Mouse (Mus musculus) forebrain, postnatal 0 days (tissue): ENCODE results near the gene Tubb4a. TPM values are rescaled to one million over a fixed set of nuclear protein-coding genes. Genes with fewer than 3 reads are reported as not detected.
A peak's percentile ranks its signal among the peaks of the same experiment; 100 is the strongest.
"Not testable (repeated sequence)": the region's sequence is repeated elsewhere in the genome, so short reads cannot be mapped to it uniquely, and the experiment has no call there.

Experiments used
- ATAC-seq: fragments of 200-750 bp; cut with Nextera tagmentation; 2 replicates; pipeline ENCODE4 v1.8.0; 2017; ENCODE audit warnings: mild to moderate bottlenecking, moderate library complexity
- DNase-seq: peaks from one replicate; pipeline ENCODE4 v3.0.0-alpha.2; 2015
- H3K27ac ChIP-seq: fragments of 300-500 bp; sonication (generic); 2 replicates; pipeline ENCODE4 v1.5.1; 2014; ENCODE audit warnings: low read depth, mild to moderate bottlenecking, antibody characterized with exemption, low read length, moderate library complexity, mixed read lengths
- H3K27me3 ChIP-seq: fragments of 300-500 bp; sonication (generic); 2 replicates; pipeline ENCODE4 v1.6.1; 2014; ENCODE audit warnings: mild to moderate bottlenecking, low read length, mixed read lengths; ENCODE audit not compliant: insufficient read depth
- H3K36me3 ChIP-seq: fragments of 300-500 bp; sonication (generic); 2 replicates; pipeline ENCODE4 v1.6.1; 2014; ENCODE audit warnings: mild to moderate bottlenecking, moderate library complexity; ENCODE audit not compliant: insufficient read depth
- H3K4me1 ChIP-seq: fragments of 300-500 bp; sonication (generic); 2 replicates; pipeline ENCODE4 v1.6.1; 2014; ENCODE audit warnings: antibody characterized with exemption; ENCODE audit not compliant: insufficient read depth
- H3K4me2 ChIP-seq: fragments of 300-500 bp; sonication (generic); 2 replicates; pipeline ENCODE4 v1.6.1; 2014; ENCODE audit warnings: low read depth, mild to moderate bottlenecking, moderate library complexity
- H3K4me3 ChIP-seq: fragments of 300-500 bp; sonication (generic); 2 replicates; pipeline ENCODE4 v1.5.1; 2014; ENCODE audit warnings: low read depth, low read length, mixed read lengths
- H3K9ac ChIP-seq: fragments of 300-500 bp; sonication (generic); 2 replicates; pipeline ENCODE4 v1.6.1; 2014; ENCODE audit warnings: mild to moderate bottlenecking
- H3K9me3 ChIP-seq: fragments of 300-500 bp; sonication (generic); 2 replicates; pipeline ENCODE4 v1.6.1; 2016; ENCODE audit warnings: low read length
- CTCF ChIP-seq: sonication (generic); IDR thresholded peaks from 2 replicates; pipeline ENCODE4 v1.5.1; 2016; ENCODE audit warnings: antibody characterized with exemption, control low read depth, low read depth
- WGBS: fragments of 180-500 bp; shearing (Covaris S2); extraction: QIAGEN DNeasy Blood & Tissue Kit; methylation state at CpG from one replicate; pipeline ENCODE4 v1.1.7; 2014; 5-methylcytosine and 5-hydroxymethylcytosine counted together
- polyA plus RNA-seq: library from polyadenylated mRNA; unstranded; fragments of >200 nt; fragmentation: Nextera tagmentation; extraction: Ambion mirVana; gene quantifications from 2 replicates; pipeline ENCODE4 v1.2.1, GENCODE M21; 2015
- total RNA-seq: library from RNA; depleted of rRNA; stranded (reverse); fragments of >200 nt; gene quantifications from 2 replicates; pipeline ENCODE4 v1.2.3, GENCODE M21; 2014

The Tubb4a gene
- total and polyA plus RNA-seq, 2 experiments from 2014 or later, result 157 to 453 TPM

DNA sequence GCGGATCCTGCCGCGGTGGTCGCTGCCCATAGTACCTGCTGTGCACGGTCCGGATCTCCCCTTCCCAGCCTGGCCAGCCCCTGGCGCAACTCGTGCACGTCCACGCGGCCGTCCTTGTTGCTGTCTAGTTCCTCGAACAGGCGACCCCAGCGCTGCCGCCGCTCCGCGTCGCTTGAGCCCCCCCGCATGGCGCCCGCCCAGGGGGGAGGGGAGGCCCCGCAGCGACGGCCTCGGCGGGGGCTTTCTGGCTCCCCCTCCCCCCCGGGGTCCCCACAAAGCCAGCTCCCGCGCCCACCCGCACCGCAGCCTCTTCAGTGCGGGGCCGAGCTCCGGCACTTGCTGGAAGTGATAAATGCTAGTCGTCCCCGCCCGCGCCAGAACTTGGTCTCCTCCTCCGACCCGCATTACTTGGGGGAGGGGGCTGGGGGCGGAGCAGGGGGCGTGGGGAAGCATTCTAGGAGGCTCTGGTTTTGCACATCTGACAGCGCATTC, 28.1 kb downstream of the Tubb4a start, which contains the start of gene Slc25a23:
Gene Slc25a23 (minus strand): TSS at position 378 of the 492 bp plus-strand sequence.
- DNase-seq (peak; percentile 91), ATAC-seq (peak; percentile 85)
- no peak for TF ChIP-seq CTCF
- Histone ChIP-seq H3K36me3 (peaks cover 23% of the 10 kb centered on the region), H3K4me2 (peak within 1 kb of the TSS; percentile 54), H3K27ac (peak within 1 kb of the TSS; percentile 87), H3K27me3 (peaks cover 22% of the 10 kb centered on the region), H3K9ac (peak within 1 kb of the TSS; percentile 75), H3K4me1 (peaks cover 9% of the 10 kb centered on the region), H3K4me3 (peak within 1 kb of the TSS; percentile 86), H3K9me3 (no peaks in the 10 kb centered on the region)
- 3% methylated on average over 33 of the region's 45 CpGs for WGBS

DNA sequence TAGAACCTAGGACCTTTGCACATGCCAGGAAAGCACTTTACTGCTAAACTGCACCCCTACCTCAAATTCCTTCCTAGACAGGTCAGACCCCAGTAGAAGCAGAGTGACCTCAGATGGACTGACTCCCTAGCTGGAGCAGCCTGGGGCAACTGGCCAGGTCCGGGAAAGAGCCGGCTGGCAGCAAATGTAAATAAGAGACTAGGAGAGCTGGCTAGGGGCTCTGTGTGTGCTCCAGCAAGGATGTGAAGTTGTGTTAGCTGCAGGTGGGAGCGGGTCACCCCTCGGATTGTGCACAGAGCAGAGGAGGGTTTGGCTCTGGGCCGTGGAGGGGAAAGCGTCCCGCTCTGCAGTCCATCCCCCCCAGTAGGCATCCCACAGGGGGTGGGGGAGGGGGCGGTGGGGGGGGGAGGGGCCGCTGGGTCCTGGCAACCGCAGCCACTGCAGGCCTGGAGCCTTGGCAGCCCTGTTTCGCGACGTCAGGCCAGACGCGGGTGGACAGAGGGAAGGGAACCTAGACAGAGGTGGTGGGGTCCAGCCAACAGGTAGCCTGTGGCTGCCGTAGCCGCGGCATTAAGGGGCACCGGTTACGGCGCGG, 28.6 kb downstream of the Tubb4a start, which contains the start of gene Crb3:
Gene Crb3 (plus strand): TSS at position 215 of the 595 bp plus-strand sequence.
- Histone ChIP-seq H3K9ac (peak within 1 kb of the TSS; percentile 75), H3K27me3 (peaks cover 22% of the 10 kb centered on the region), H3K4me3 (peak within 1 kb of the TSS; percentile 86), H3K36me3 (peaks cover 27% of the 10 kb centered on the region), H3K27ac (peak within 1 kb of the TSS; percentile 87), H3K4me2 (peak within 1 kb of the TSS; percentile 54), H3K9me3 (no peaks in the 10 kb centered on the region), H3K4me1 (peaks cover 9% of the 10 kb centered on the region)
- WGBS, result 0% methylated on average over 11 of the region's 22 CpGs
- DNase-seq, result peak; percentile 21
- TF ChIP-seq CTCF, result no peak
- ATAC-seq, result no peak; the same call in 1 of the 2 replicates

DNA sequence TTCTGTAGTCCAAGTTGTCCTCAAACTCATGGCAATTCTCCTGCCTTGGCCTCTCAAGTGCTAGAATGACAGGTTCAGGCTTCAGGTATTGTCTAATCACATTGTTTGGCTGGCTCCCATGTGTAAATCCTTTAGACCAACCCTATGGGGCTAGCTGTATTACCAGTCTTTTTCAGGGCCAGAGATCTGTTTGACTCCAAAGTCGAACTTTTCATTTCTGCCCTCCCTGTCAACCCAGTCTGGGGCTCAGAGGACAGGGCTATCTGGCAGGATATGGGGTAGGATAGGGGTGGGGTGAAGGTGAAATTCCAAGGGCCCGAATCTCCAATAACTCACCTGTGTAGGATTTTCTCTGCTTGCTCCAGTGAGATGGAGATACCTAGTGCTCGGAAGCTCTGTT, 31.3 kb downstream of the Tubb4a start:
- no peak for TF ChIP-seq CTCF
- WGBS, result 95% methylated on average over 3 of the region's 3 CpGs
- no peak overlapping the region for H3K27ac ChIP-seq
- peaks cover 4% of the 10 kb centered on the region; the same call in 1 of the 2 replicates for H3K27me3 ChIP-seq
- no peaks in the 10 kb centered on the region for H3K9me3 ChIP-seq
- H3K36me3 ChIP-seq, result peaks cover 51% of the 10 kb centered on the region
- peaks cover 9% of the 10 kb centered on the region for H3K4me1 ChIP-seq
- no peak overlapping the region for H3K4me2 ChIP-seq
- no peak overlapping the region for H3K9ac ChIP-seq
- ATAC-seq, result no peak
- DNase-seq, result no peak
- H3K4me3 ChIP-seq, result no peak overlapping the region

DNA sequence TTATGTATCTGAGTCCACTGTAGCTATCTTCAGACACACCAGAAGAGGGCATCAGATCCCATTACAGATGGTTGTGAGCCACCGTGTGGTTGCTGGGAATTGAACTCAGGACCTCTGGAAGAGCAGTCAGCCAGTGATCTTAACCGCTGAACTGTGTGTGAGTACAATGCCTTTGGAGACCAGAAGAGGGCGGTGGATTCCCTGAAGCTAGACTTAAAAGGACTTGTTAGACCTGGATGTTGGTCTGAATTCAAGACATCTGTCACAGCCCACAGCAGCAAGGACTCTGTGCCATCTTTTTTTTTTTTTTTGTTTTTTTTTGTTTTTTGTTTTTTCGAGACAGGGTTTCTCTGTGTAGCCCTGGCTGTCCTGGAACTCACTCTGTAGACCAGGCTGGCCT, 35.9 kb downstream of the Tubb4a start:
- H3K9ac ChIP-seq, DNase-seq: not testable (repeated sequence)
- WGBS, result 90% methylated on average over 4 of the region's 4 CpGs

DNA sequence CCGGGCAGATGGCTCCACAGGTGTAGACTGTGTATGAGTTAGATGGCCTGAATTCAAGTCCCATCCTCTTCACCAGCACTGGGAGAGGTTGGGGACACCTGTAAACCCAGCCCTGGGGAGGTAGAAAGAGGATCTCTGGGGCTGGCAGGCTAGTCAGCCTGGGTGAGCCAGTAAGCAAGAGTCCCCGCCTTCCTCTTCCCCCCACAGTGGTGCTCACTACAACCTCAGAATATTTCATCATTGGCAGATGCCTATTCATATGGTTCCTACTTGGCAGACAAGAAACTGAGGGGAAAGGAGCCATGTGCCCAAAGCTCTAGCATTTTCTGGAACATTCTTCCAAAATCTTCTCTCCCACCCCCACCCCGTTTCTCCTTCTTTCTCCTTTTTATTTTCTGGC, 38.8 kb downstream of the Tubb4a start:
- Histone ChIP-seq H3K27ac (no peak overlapping the region), H3K27me3 (no peaks in the 10 kb centered on the region), H3K4me2 (no peak overlapping the region), H3K4me1 (no peaks in the 10 kb centered on the region), H3K36me3 (peaks cover 59% of the 10 kb centered on the region), H3K4me3 (no peak overlapping the region), H3K9me3 (no peaks in the 10 kb centered on the region), H3K9ac (no peak overlapping the region)
- TF ChIP-seq CTCF, result no peak
- ATAC-seq (peak; percentile 45), DNase-seq (peak; percentile 41)
- WGBS, result 82% methylated on average over 3 of the region's 3 CpGs

More for the DNA sequence above, 35.9 kb downstream of the Tubb4a start:
- not testable (repeated sequence) for H3K4me1 ChIP-seq, H3K4me3 ChIP-seq, H3K27ac ChIP-seq, H3K27me3 ChIP-seq, H3K9me3 ChIP-seq, ATAC-seq, H3K4me2 ChIP-seq
- TF ChIP-seq CTCF, result peak; percentile 34; the same call in 1 of the 2 replicates
- peaks cover 72% of the 10 kb centered on the region for H3K36me3 ChIP-seq

DNA sequence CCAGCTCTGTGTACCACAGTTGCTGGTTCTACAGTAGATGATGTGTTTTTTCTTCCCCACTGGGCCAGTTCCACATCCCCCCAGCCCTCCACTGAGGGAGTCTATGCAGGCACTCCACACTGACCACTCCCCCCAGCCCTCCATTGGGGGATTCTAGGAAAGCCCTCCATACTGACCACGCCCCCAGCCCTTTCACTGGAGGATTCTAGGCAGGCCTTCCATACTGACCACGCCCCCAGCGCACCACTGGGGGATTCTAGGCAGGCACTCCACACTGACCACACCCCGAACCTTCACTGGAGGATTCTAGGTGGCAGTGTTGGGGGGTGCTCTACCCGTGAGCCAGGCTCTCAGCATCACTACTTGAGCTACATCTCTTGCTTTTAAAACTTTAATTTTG, 40.2 kb downstream of the Tubb4a start:
- H3K4me1 ChIP-seq, result no peaks in the 10 kb centered on the region
- DNase-seq (no peak), ATAC-seq (no peak)
- no peak overlapping the region for H3K9ac ChIP-seq
- no peaks in the 10 kb centered on the region for H3K9me3 ChIP-seq
- no peak overlapping the region for H3K4me2 ChIP-seq
- WGBS, result 41% methylated on average over 5 of the region's 5 CpGs
- H3K27ac ChIP-seq, result no peak overlapping the region
- H3K4me3 ChIP-seq, result no peak overlapping the region
- H3K36me3 ChIP-seq, result peaks cover 45% of the 10 kb centered on the region
- TF ChIP-seq CTCF, result no peak
- H3K27me3 ChIP-seq, result no peaks in the 10 kb centered on the region

DNA sequence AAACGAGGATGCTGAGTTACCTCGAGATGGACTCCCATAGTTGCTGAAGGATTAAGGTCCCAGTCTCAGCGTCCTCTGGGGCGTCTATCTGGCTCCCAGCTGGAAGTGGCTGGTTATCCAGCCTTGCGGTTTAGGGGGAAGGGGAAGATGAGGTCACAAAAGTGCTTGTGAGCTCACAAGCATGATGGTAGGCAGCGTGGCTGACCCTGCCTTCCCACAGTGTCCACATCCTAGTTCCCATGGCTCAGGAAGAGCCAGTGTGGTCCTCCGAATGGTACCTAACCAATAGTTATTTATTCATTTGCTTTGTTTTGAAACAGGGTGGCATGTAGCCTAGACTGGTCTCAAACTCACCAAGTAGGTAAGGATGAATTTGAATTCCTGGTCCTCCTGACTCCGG, 46.0 kb downstream of the Tubb4a start, which contains the start of gene Slc25a41:
Gene Slc25a41 (minus strand): TSS at position 101 of the 400 bp plus-strand sequence.
- no peak for TF ChIP-seq CTCF
- Histone ChIP-seq H3K9ac (no peak within 1 kb of the TSS), H3K4me1 (no peaks in the 10 kb centered on the region), H3K36me3 (peaks cover 10% of the 10 kb centered on the region), H3K4me3 (no peak within 1 kb of the TSS), H3K27ac (no peak within 1 kb of the TSS), H3K9me3 (no peaks in the 10 kb centered on the region), H3K27me3 (no peaks in the 10 kb centered on the region), H3K4me2 (no peak within 1 kb of the TSS)
- no peak for DNase-seq
- 76% methylated on average over 8 of the region's 8 CpGs for WGBS
- ATAC-seq, result no peak
